Mouse (Mus musculus): ENCODE measurements around the gene Hmgcr. TPM values are rescaled to one million over a fixed set of nuclear protein-coding genes. Genes with fewer than 3 reads are reported as not detected.

Gene Hmgcr
- 32.7 TPM for polyA plus RNA-seq (2014; fragmentation: Illumina TruSeq; extraction: RNeasy Lipid Tissue Mini Kit (QIAGEN cat#74804))

GRCm38 (mm10) chr13:96670406-96671077 is at the start of gene Hmgcr:
Gene Hmgcr (minus strand): TSS chr13:96670936.

Other genes starting within 250 kb of the Hmgcr start
- gene Ankdd1b, start 199.7 kb downstream of the Hmgcr start, polyA plus RNA-seq (2014; fragmentation: Illumina TruSeq; extraction: RNeasy Lipid Tissue Mini Kit (QIAGEN cat#74804)) = 0.57 TPM
- not detected for gene Gm17622, start 180.2 kb downstream of the Hmgcr start, polyA plus RNA-seq (2014; fragmentation: Illumina TruSeq; extraction: RNeasy Lipid Tissue Mini Kit (QIAGEN cat#74804))
- 25.5 TPM for gene Polk, start 128.4 kb downstream of the Hmgcr start, polyA plus RNA-seq (2014; fragmentation: Illumina TruSeq; extraction: RNeasy Lipid Tissue Mini Kit (QIAGEN cat#74804))
- gene Col4a3bp, start 128.3 kb downstream of the Hmgcr start, polyA plus RNA-seq (2014; fragmentation: Illumina TruSeq; extraction: RNeasy Lipid Tissue Mini Kit (QIAGEN cat#74804)) = 127 TPM
- 0.31 TPM for gene Ankrd31, start 77.3 kb upstream of the Hmgcr start, polyA plus RNA-seq (2014; fragmentation: Illumina TruSeq; extraction: RNeasy Lipid Tissue Mini Kit (QIAGEN cat#74804))